Mouse (Mus musculus): ENCODE data around the gene Dnase1l1. TPM values are rescaled to one million over a fixed set of nuclear protein-coding genes. Genes with fewer than 3 reads are reported as not detected.

Dnase1l1 gene
- polyA plus RNA-seq, 2 experiments = 20.9 to 22.6 TPM

GRCm38 (mm10) chrX:74254153-74254887 lies 27.8 kb downstream of the Dnase1l1 start, which contains the start of gene Emd:
Gene Emd, plus strand, starts transcription at chrX:74254687.
- Histone ChIP-seq H3K4me3 (ENCODE audit: insufficient read depth in 1 of 2, low read depth in 2 of 2, low read length in 2 of 2) (peak within 1 kb of the TSS; percentile 74), H3K4me1 (replicated peaks; ENCODE audit: control insufficient read depth in 2 of 2, insufficient read depth in 2 of 2, low read length in 1 of 2) (peaks cover 0 to 5% of the 10 kb centered on the region in 2 experiments; a peak in 2 of 4 replicates), H3K27me3 (ENCODE audit: control insufficient read depth, insufficient read depth, low read length) (no peaks in the 10 kb centered on the region; the same call in 1 of the 2 replicates), H3K9ac (replicated peaks) (peak within 1 kb of the TSS; percentile 78), H3K4me2 (ENCODE audit: low read depth) (peak within 1 kb of the TSS; percentile 57), H3K36me3 (replicated peaks; ENCODE audit: control insufficient read depth, insufficient read depth, low read depth) (no peaks in the 10 kb centered on the region; the same call in 1 of the 2 replicates), H3K27ac (peak within 1 kb of the TSS; percentile 82), H3K9me3 (ENCODE audit: control insufficient read depth, low read length) (no peaks in the 10 kb centered on the region)
- ATAC-seq (ENCODE audit: insufficient read depth) (peak; percentile 98), DNase-seq (ENCODE audit: low read depth in 3 of 3, low spot score in 3 of 3) (peak; percentile 84 to 89 (median 86))
- WGBS (ENCODE audit: insufficient replicate concordance) = 16% methylated on average over 39 of the region's 39 CpGs
- TF ChIP-seq CTCF (IDR thresholded peaks at IDR 0.05; ENCODE audit: low read depth) (no peak), EP300 (IDR thresholded peaks at IDR 0.05; ENCODE audit: low read depth) (peak; percentile 41; the same call in 1 of the 2 replicates)

DNA sequence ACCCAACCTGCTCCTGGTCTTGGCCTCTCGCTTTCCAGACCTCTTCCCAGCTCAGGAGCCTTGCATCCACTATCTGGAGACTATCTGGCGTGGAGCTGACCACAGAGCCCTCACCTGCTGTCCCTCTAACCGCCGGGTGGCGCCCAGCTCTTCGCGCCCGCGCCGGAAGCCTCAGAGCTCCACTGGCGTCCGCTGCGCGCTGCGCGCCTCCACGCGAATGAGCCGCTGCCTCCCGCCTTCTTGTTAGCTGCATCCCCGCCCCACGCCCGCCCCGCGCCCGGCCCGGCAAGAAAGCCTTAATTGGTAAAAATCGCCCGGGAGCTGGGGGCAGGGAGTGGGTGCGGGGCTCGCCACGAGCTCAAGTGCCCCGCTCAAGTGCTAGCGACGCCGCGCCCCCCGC lies 32.5 kb downstream of the Dnase1l1 start, which contains the start of gene Flna:
Flna (minus strand) TSS at position 206 of the 400 bp plus-strand sequence.
- H3K4me1 ChIP-seq (replicated peaks; ENCODE audit: control insufficient read depth in 2 of 2, insufficient read depth in 2 of 2, low read length in 1 of 2) = peaks cover 0 to 5% of the 10 kb centered on the region in 2 experiments; a peak in 3 of 4 replicates
- no peaks in the 10 kb centered on the region for H3K9me3 ChIP-seq (ENCODE audit: control insufficient read depth, low read length)
- no peak for ATAC-seq (ENCODE audit: insufficient read depth)
- H3K36me3 ChIP-seq (replicated peaks; ENCODE audit: control insufficient read depth, insufficient read depth, low read depth) = no peaks in the 10 kb centered on the region
- peak within 1 kb of the TSS; percentile 44 to 59 for H3K4me3 ChIP-seq (ENCODE audit: insufficient read depth in 1 of 2, low read depth in 2 of 2, low read length in 2 of 2)
- TF ChIP-seq EP300 (IDR thresholded peaks at IDR 0.05; ENCODE audit: low read depth) (no peak), CTCF (IDR thresholded peaks at IDR 0.05; ENCODE audit: low read depth) (peak; percentile 36)
- 16% methylated on average over 38 of the region's 38 CpGs for WGBS (ENCODE audit: insufficient replicate concordance)
- H3K9ac ChIP-seq (replicated peaks) = peak within 1 kb of the TSS; percentile 12; the same call in 1 of the 2 replicates
- no peak within 1 kb of the TSS for H3K27ac ChIP-seq
- H3K27me3 ChIP-seq (ENCODE audit: control insufficient read depth, insufficient read depth, low read length) = no peaks in the 10 kb centered on the region; the same call in 1 of the 2 replicates
- no peak for DNase-seq (ENCODE audit: low read depth in 3 of 3, low spot score in 3 of 3)
- H3K4me2 ChIP-seq (ENCODE audit: low read depth) = peak within 1 kb of the TSS; percentile 52

GRCm38 (mm10) chrX:74248651-74249050 lies 33.5 kb downstream of the Dnase1l1 start:
- TF ChIP-seq EP300 (IDR thresholded peaks at IDR 0.05; ENCODE audit: low read depth) (no peak), CTCF (IDR thresholded peaks at IDR 0.05; ENCODE audit: low read depth) (peak; percentile 70)

DNA sequence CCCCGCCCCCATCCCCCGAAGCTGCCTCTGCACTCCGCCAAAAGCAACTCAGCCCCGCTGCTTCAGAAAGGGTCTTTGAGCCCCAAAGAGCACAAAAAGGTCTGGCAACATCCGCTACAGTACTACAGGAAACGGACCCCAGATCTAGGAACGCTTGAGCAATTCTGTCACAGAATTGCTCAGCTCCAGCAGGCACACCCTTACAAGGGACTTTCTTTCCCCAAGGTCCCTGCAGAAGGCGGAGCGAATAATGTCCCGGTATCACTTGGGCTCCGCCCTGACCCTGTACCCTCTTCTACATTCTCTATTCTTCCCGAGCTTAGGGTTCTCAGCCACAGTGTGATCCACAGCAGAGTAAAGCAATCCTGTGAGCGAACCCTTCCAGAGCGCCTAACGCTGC lies 35.4 kb downstream of the Dnase1l1 start:
- WGBS (ENCODE audit: insufficient replicate concordance) = 9% methylated on average over 14 of the region's 15 CpGs
- H3K9ac ChIP-seq (replicated peaks) = peak overlapping the region; percentile 37
- H3K27me3 ChIP-seq (ENCODE audit: control insufficient read depth, insufficient read depth, low read length) = no peaks in the 10 kb centered on the region; the same call in 1 of the 2 replicates
- no peak overlapping the region for H3K27ac ChIP-seq
- DNase-seq (ENCODE audit: low read depth in 3 of 3, low spot score in 3 of 3) (peak in 1 of 3 experiments; percentile 36), ATAC-seq (ENCODE audit: insufficient read depth) (peak; percentile 24; the same call in 1 of the 2 replicates)
- peaks cover 10 to 18% of the 10 kb centered on the region in 2 experiments for H3K4me1 ChIP-seq (replicated peaks; ENCODE audit: control insufficient read depth in 2 of 2, insufficient read depth in 2 of 2, low read length in 1 of 2)
- no peaks in the 10 kb centered on the region for H3K9me3 ChIP-seq (ENCODE audit: control insufficient read depth, low read length)
- TF ChIP-seq EP300 (IDR thresholded peaks at IDR 0.05; ENCODE audit: low read depth) = no peak
- no peak for TF ChIP-seq CTCF (IDR thresholded peaks at IDR 0.05; ENCODE audit: low read depth)
- peak overlapping the region; percentile 83 for H3K4me2 ChIP-seq (ENCODE audit: low read depth)
- no peaks in the 10 kb centered on the region for H3K36me3 ChIP-seq (replicated peaks; ENCODE audit: control insufficient read depth, insufficient read depth, low read depth)
- H3K4me3 ChIP-seq (ENCODE audit: insufficient read depth in 1 of 2, low read depth in 2 of 2, low read length in 2 of 2) = peak overlapping the region; percentile 59 to 68

More at GRCm38 (mm10) chrX:74248651-74249050, 33.5 kb downstream of the Dnase1l1 start:
- no peaks in the 10 kb centered on the region for H3K36me3 ChIP-seq (replicated peaks; ENCODE audit: control insufficient read depth, insufficient read depth, low read depth)
- H3K27ac ChIP-seq = no peak overlapping the region
- H3K27me3 ChIP-seq (ENCODE audit: control insufficient read depth, insufficient read depth, low read length) = no peaks in the 10 kb centered on the region; the same call in 1 of the 2 replicates
- ATAC-seq (ENCODE audit: insufficient read depth) (no peak), DNase-seq (ENCODE audit: low read depth in 3 of 3, low spot score in 3 of 3) (peak in 1 of 3 experiments; percentile 36)
- H3K4me2 ChIP-seq (ENCODE audit: low read depth) = no peak overlapping the region; the same call in 1 of the 2 replicates
- H3K9ac ChIP-seq (replicated peaks) = no peak overlapping the region
- H3K9me3 ChIP-seq (ENCODE audit: control insufficient read depth, low read length) = no peaks in the 10 kb centered on the region
- H3K4me1 ChIP-seq (replicated peaks; ENCODE audit: control insufficient read depth in 2 of 2, insufficient read depth in 2 of 2, low read length in 1 of 2) = peaks cover 7 to 14% of the 10 kb centered on the region in 2 experiments
- 0 out of 4 replicates have a peak overlapping the region, but pooled peaks of 1 of the 2 experiments have one; percentile 59 for H3K4me3 ChIP-seq (ENCODE audit: insufficient read depth in 1 of 2, low read depth in 2 of 2, low read length in 2 of 2)
- WGBS (ENCODE audit: insufficient replicate concordance) = 6% methylated on average over 3 of the region's 3 CpGs

DNA sequence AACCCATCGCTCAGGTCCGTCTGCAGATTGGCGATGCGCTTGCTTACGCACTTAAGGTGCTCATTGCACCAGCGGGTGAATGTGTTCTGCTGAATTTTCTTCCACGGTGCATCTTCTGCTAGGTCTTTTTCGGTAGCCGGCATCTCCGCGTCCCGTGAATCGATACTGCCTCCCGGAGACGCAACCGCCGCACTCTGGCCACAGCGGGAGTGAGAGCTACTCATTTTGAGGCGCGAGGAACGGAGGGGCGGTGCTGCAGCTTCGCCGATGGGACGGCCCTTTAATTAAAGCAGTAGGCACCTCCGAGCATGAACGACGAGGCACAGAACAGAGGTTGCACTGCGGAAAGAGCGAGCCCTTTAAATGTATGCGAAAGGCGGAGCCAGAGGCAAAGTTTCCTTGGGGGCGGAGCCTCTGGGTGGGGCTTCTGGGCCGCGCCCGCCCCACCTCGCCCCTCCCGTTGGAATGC lies 35.9 kb downstream of the Dnase1l1 start:
- TF ChIP-seq EP300 (IDR thresholded peaks at IDR 0.05; ENCODE audit: low read depth) (no peak), CTCF (IDR thresholded peaks at IDR 0.05; ENCODE audit: low read depth) (no peak)

More for the DNA sequence above, 35.9 kb downstream of the Dnase1l1 start:
- Histone ChIP-seq H3K27me3 (ENCODE audit: control insufficient read depth, insufficient read depth, low read length) (no peaks in the 10 kb centered on the region; the same call in 1 of the 2 replicates), H3K9ac (replicated peaks) (peak overlapping the region; percentile 37), H3K36me3 (replicated peaks; ENCODE audit: control insufficient read depth, insufficient read depth, low read depth) (no peaks in the 10 kb centered on the region), H3K4me1 (replicated peaks; ENCODE audit: control insufficient read depth in 2 of 2, insufficient read depth in 2 of 2, low read length in 1 of 2) (peaks cover 10 to 18% of the 10 kb centered on the region in 2 experiments), H3K27ac (no peak overlapping the region), H3K9me3 (ENCODE audit: control insufficient read depth, low read length) (no peaks in the 10 kb centered on the region), H3K4me3 (ENCODE audit: insufficient read depth in 1 of 2, low read depth in 2 of 2, low read length in 2 of 2) (peak overlapping the region; percentile 59 to 68), H3K4me2 (ENCODE audit: low read depth) (peak overlapping the region; percentile 83)
- WGBS (ENCODE audit: insufficient replicate concordance) = 16% methylated on average over 36 of the region's 38 CpGs
- peak; percentile 70 to 75 (median 72) for DNase-seq (ENCODE audit: low read depth in 3 of 3, low spot score in 3 of 3)
- peak; percentile 83 for ATAC-seq (ENCODE audit: insufficient read depth)

Measured in liver, embryonic 14.5 days (tissue).